13 mouse cellular contexts compared by ENCODE assay signal in genomic region chr7:101503803-101504202, GRCm38 (mm10).
DNase-seq lines count a peak whose midpoint lies in the region; ATAC-seq and TF ChIP-seq lines count a peak whose summit lies in the region.
"Had no signal": no experiment of that assay in that cellular context is flagged by ENCODE, and none has a peak within 500 bp of the region (broad histone marks: within the 10 kb centered on the region; RNA-seq: fewer than 3 reads in every experiment).

No protein-coding gene starts in this region.

- peaks cover 13% of the 10 kb centered on the region; the same call in 1 of the 2 replicates for H3K4me1 ChIP-seq in bone marrow, adult 2 months (ENCODE audit: control insufficient read depth, insufficient read depth, low read length)
- H3K4me1 ChIP-seq in intestine, postnatal 0 days (replicated peaks; ENCODE audit: control insufficient read depth, insufficient read depth, low read length), result no peaks in the 10 kb centered on the region

- no peak for TF ChIP-seq CTCF in bone marrow, adult 2 months (IDR thresholded peaks at IDR 0.05; ENCODE audit: control insufficient read depth, insufficient read depth, low read length)
- TF ChIP-seq CTCF in intestine, postnatal 0 days (IDR thresholded peaks at IDR 0.05; ENCODE audit: low read depth), result no peak

- no peak overlapping the region for H3K4me3 ChIP-seq in bone marrow, adult 2 months (replicated peaks; ENCODE audit: control insufficient read depth, low read depth, low read length)
- no peak overlapping the region for H3K4me3 ChIP-seq in intestine, postnatal 0 days (ENCODE audit: low read depth, low read length)
- H3K4me3 ChIP-seq: erythroblast, embryonic 14.5 days had no signal

- peak overlapping the region; percentile 55; the same call in 1 of the 2 replicates for H3K4me2 ChIP-seq in intestine, postnatal 0 days (replicated peaks; ENCODE audit: low read depth)

- no peaks in the 10 kb centered on the region for H3K9me3 ChIP-seq in intestine, postnatal 0 days (ENCODE audit: control insufficient read depth)
- H3K9me3 ChIP-seq: heart, embryonic 12.5 days; hindbrain, embryonic 12.5 days; limb, embryonic 15.5 days had no signal

- H3K27me3 ChIP-seq in intestine, postnatal 0 days (replicated peaks; ENCODE audit: control insufficient read depth, insufficient read depth, low read length), result peaks cover 14% of the 10 kb centered on the region

- H3K9ac ChIP-seq in intestine, postnatal 0 days (ENCODE audit: low read depth, low read length), result no peak overlapping the region
- H3K9ac ChIP-seq: heart, embryonic 12.5 days; hindbrain, embryonic 12.5 days had no signal

- no peaks in the 10 kb centered on the region for H3K36me3 ChIP-seq in intestine, postnatal 0 days (ENCODE audit: control insufficient read depth, insufficient read depth)
- H3K36me3 ChIP-seq: heart, embryonic 12.5 days; hindbrain, embryonic 12.5 days; limb, embryonic 15.5 days had no signal

- no peak for ATAC-seq in intestine, postnatal 0 days

- peak; percentile 31 for DNase-seq in thymus, postnatal 0 days (ENCODE audit: low spot score)
- no peak for DNase-seq in thymus, postnatal 10 days (ENCODE audit: low spot score in 2 of 2)
- DNase-seq in lung, postnatal 14 days, result no peak
- no peak for DNase-seq in layer of hippocampus, postnatal 25 days (ENCODE audit: extremely low spot score in 1 of 2, low spot score in 1 of 2)
- no peak for DNase-seq in left cerebral cortex, postnatal 14 days (ENCODE audit: low spot score in 2 of 2)
- DNase-seq: layer of hippocampus, adult 9-11 months had no signal

- WGBS in bone marrow, adult 2 months, result 18% methylated on average over 7 of the region's 7 CpGs
- 31% methylated on average over 7 of the region's 7 CpGs for WGBS in intestine, postnatal 0 days

- intact Hi-C loops in left cerebral cortex, postnatal 14 days (cut with DNase I), result loop anchor here (1.0 kb wide), 1 partner anchor 54 kb away; no protein-coding TSS in a partner anchor

- no peak for TF ChIP-seq POLR2A in bone marrow, adult 2 months (IDR thresholded peaks at IDR 0.05; ENCODE audit: borderline replicate concordance, control insufficient read depth, low read depth, low read length)

- H3K27ac ChIP-seq in bone marrow, adult 2 months (ENCODE audit: control insufficient read depth, insufficient read depth, low read depth, low read length, poor library complexity), result peak overlapping the region; percentile 5; the same call in 1 of the 2 replicates
- no peak overlapping the region for H3K27ac ChIP-seq in intestine, postnatal 0 days (ENCODE audit: low read depth, low read length)
- H3K27ac ChIP-seq: hindbrain, embryonic 12.5 days; limb, embryonic 15.5 days; macrophage had no signal
